Mouse (Mus musculus): ENCODE results near the gene Ankrd11. TPM values are rescaled to one million over a fixed set of nuclear protein-coding genes. Genes with fewer than 3 reads are reported as not detected.

Ankrd11 gene
- polyA plus RNA-seq, 1 experiment = 48.7 TPM

GRCm38 (mm10) chr8:123005328-123005727 lies 36.7 kb downstream of the Ankrd11 start:
- DNase-seq (ENCODE audit: low read depth) = no peak

GRCm38 (mm10) chr8:123004033-123004922 lies 37.8 kb downstream of the Ankrd11 start:
- DNase-seq (ENCODE audit: low read depth) = no peak

- no peak for DNase-seq (ENCODE audit: low read depth)
Measured at GRCm38 (mm10) chr8:123000311-123000710, 41.8 kb downstream of the Ankrd11 start.

GRCm38 (mm10) chr8:122997963-122998362 lies 44.1 kb downstream of the Ankrd11 start:
- DNase-seq (ENCODE audit: low read depth) = no peak

GRCm38 (mm10) chr8:122993740-122994139 lies 48.3 kb downstream of the Ankrd11 start:
- DNase-seq (ENCODE audit: low read depth) = no peak

GRCm38 (mm10) chr8:122993031-122993430 lies 49.0 kb downstream of the Ankrd11 start:
- no peak for DNase-seq (ENCODE audit: low read depth)

GRCm38 (mm10) chr8:122992296-122992695 lies 49.8 kb downstream of the Ankrd11 start:
- no peak for DNase-seq (ENCODE audit: low read depth)

GRCm38 (mm10) chr8:122991368-122991767 lies 50.7 kb downstream of the Ankrd11 start:
- no peak for DNase-seq (ENCODE audit: low read depth)

- DNase-seq (ENCODE audit: low read depth) = no peak
Measured at GRCm38 (mm10) chr8:122989976-122990375, 52.1 kb downstream of the Ankrd11 start.

GRCm38 (mm10) chr8:122988955-122989354 lies 53.1 kb downstream of the Ankrd11 start:
- DNase-seq (ENCODE audit: low read depth) = no peak

GRCm38 (mm10) chr8:122987255-122987654 lies 54.8 kb downstream of the Ankrd11 start:
- DNase-seq (ENCODE audit: low read depth) = no peak

- DNase-seq (ENCODE audit: low read depth) = no peak
Measured at GRCm38 (mm10) chr8:122986501-122987184, 55.4 kb downstream of the Ankrd11 start.

GRCm38 (mm10) chr8:122984175-122984574 lies 57.9 kb downstream of the Ankrd11 start:
- DNase-seq (ENCODE audit: low read depth) = no peak

GRCm38 (mm10) chr8:122983178-122983942 lies 58.7 kb downstream of the Ankrd11 start:
- no peak for DNase-seq (ENCODE audit: low read depth)

GRCm38 (mm10) chr8:122981646-122982045 lies 60.4 kb downstream of the Ankrd11 start:
- no peak for DNase-seq (ENCODE audit: low read depth)

GRCm38 (mm10) chr8:122979865-122980509 lies 62.1 kb downstream of the Ankrd11 start:
- no peak for DNase-seq (ENCODE audit: low read depth)

GRCm38 (mm10) chr8:122979424-122979823 lies 62.7 kb downstream of the Ankrd11 start:
- DNase-seq (ENCODE audit: low read depth) = no peak

- no peak for DNase-seq (ENCODE audit: low read depth)
Measured at GRCm38 (mm10) chr8:122976046-122976445, 66.0 kb downstream of the Ankrd11 start.

- DNase-seq (ENCODE audit: low read depth) = no peak
Measured at GRCm38 (mm10) chr8:122969964-122970620, 72.0 kb downstream of the Ankrd11 start.

GRCm38 (mm10) chr8:122968145-122968544 lies 73.9 kb downstream of the Ankrd11 start:
- DNase-seq (ENCODE audit: low read depth) = no peak

GRCm38 (mm10) chr8:122966638-122967037 lies 75.4 kb downstream of the Ankrd11 start:
- no peak for DNase-seq (ENCODE audit: low read depth)

Measured in gonadal fat pad, adult 2 months (tissue).